Mouse (Mus musculus): ENCODE measurements around the gene Taok1.
"Not testable (repeated sequence)": the region's sequence is repeated elsewhere in the genome, so short reads cannot be mapped to it uniquely, and the experiment has no call there.

The Taok1 gene

GRCm38 (mm10) chr11:77607538-77608455 is at the start of gene Taok1:
Gene Taok1 (minus strand): TSS chr11:77607815.
- in situ Hi-C loops (cut with MboI; ENCODE audit: unreplicated experiment in 2 of 2): no loop called here

- in situ Hi-C loops (cut with MboI; ENCODE audit: unreplicated experiment in 2 of 2): not testable (repeated sequence)
Measured at GRCm38 (mm10) chr11:77653406-77654190, 46.0 kb upstream of the Taok1 start.

- in situ Hi-C loops (cut with MboI; ENCODE audit: unreplicated experiment in 2 of 2): no loop called here
Measured at GRCm38 (mm10) chr11:77652484-77652883, 44.9 kb upstream of the Taok1 start.

- in situ Hi-C loops (cut with MboI; ENCODE audit: unreplicated experiment in 2 of 2): no loop called here
Measured at GRCm38 (mm10) chr11:77648878-77649277, 41.3 kb upstream of the Taok1 start.

- in situ Hi-C loops (cut with MboI; ENCODE audit: unreplicated experiment in 2 of 2): no loop called here
Measured at GRCm38 (mm10) chr11:77645481-77645880, 37.9 kb upstream of the Taok1 start.

GRCm38 (mm10) chr11:77641390-77641789 is 33.8 kb upstream of the Taok1 start:
- in situ Hi-C loops (cut with MboI; ENCODE audit: unreplicated experiment in 2 of 2): no loop called here

GRCm38 (mm10) chr11:77630257-77630670 is 22.6 kb upstream of the Taok1 start:
- in situ Hi-C loops (cut with MboI; ENCODE audit: unreplicated experiment in 2 of 2): loop anchor here (5.0 to 10.0 kb wide), 7 partner anchors 125 to 535 kb away; partner anchors contain the start of genes Coro6 (in 1 of the 2) and Git1 (in 1 of the 2)

- in situ Hi-C loops (cut with MboI; ENCODE audit: unreplicated experiment in 2 of 2): no loop called here
Measured at GRCm38 (mm10) chr11:77629476-77629875, 21.9 kb upstream of the Taok1 start.

- in situ Hi-C loops (cut with MboI; ENCODE audit: unreplicated experiment in 2 of 2): no loop called here
Measured at GRCm38 (mm10) chr11:77626596-77627535, 19.3 kb upstream of the Taok1 start.

- in situ Hi-C loops (cut with MboI; ENCODE audit: unreplicated experiment in 2 of 2): no loop called here
Measured at GRCm38 (mm10) chr11:77625061-77625855, 17.6 kb upstream of the Taok1 start.

GRCm38 (mm10) chr11:77624441-77625060 is 16.9 kb upstream of the Taok1 start:
- in situ Hi-C loops (cut with MboI; ENCODE audit: unreplicated experiment in 2 of 2): no loop called here

- in situ Hi-C loops (cut with MboI; ENCODE audit: unreplicated experiment in 2 of 2): no loop called here
Measured at GRCm38 (mm10) chr11:77624002-77624401, 16.4 kb upstream of the Taok1 start.

GRCm38 (mm10) chr11:77621902-77622535 is 14.4 kb upstream of the Taok1 start:
- in situ Hi-C loops (cut with MboI; ENCODE audit: unreplicated experiment in 2 of 2): no loop called here

- in situ Hi-C loops (cut with MboI; ENCODE audit: unreplicated experiment in 2 of 2): no loop called here
Measured at GRCm38 (mm10) chr11:77615084-77615624, 7.5 kb upstream of the Taok1 start.

- in situ Hi-C loops (cut with MboI; ENCODE audit: unreplicated experiment in 2 of 2): no loop called here
Measured at GRCm38 (mm10) chr11:77606835-77607537, 629 bp downstream of the Taok1 start.

GRCm38 (mm10) chr11:77606469-77606834 is 1.2 kb downstream of the Taok1 start:
- in situ Hi-C loops (cut with MboI; ENCODE audit: unreplicated experiment in 2 of 2): no loop called here

- in situ Hi-C loops (cut with MboI; ENCODE audit: unreplicated experiment in 2 of 2): no loop called here
Measured at GRCm38 (mm10) chr11:77597266-77597665, 10.3 kb downstream of the Taok1 start.

GRCm38 (mm10) chr11:77591388-77591787 is 16.2 kb downstream of the Taok1 start:
- in situ Hi-C loops (cut with MboI; ENCODE audit: unreplicated experiment in 2 of 2): no loop called here
